Mouse (Mus musculus) liver, embryonic 11.5 days (tissue): Measurements from ENCODE around the gene Ganab. TPM values are rescaled to one million over a fixed set of nuclear protein-coding genes. Genes with fewer than 3 reads are reported as not detected.
A peak's percentile ranks its signal among the peaks of the same experiment; 100 is the strongest.

Source experiments
- ATAC-seq: fragments of 200-750 bp; cut with Nextera tagmentation; replicated peaks from 2 replicates; pipeline ENCODE4 v1.8.0; 2017; ENCODE audit warnings: moderate number of reproducible peaks, mild to moderate bottlenecking, moderate TSS enrichment, moderate library complexity; ENCODE audit not compliant: low FRiP score
- DNase-seq: peaks from one replicate; pipeline ENCODE4 v3.0.0-alpha.2; 2017; ENCODE audit warnings: low spot score
- H3K27ac ChIP-seq: fragments of 300-500 bp; sonication (generic); 2 replicates; pipeline ENCODE4 v1.5.1; 2014; ENCODE audit warnings: mild to moderate bottlenecking, low read depth, low read length, control low read depth
- H3K27me3 ChIP-seq: fragments of 300-500 bp; sonication (generic); replicated peaks from 2 replicates; pipeline ENCODE4 v1.6.1; 2014; ENCODE audit warnings: low read length, mixed read lengths; ENCODE audit not compliant: control insufficient read depth, insufficient read depth
- H3K36me3 ChIP-seq: fragments of 300-500 bp; sonication (generic); 2 replicates; pipeline ENCODE4 v1.6.1; 2014; ENCODE audit warnings: mild to moderate bottlenecking, low read length, moderate library complexity, mixed read lengths; ENCODE audit not compliant: control insufficient read depth, insufficient read depth
- H3K4me1 ChIP-seq: fragments of 300-500 bp; sonication (generic); replicated peaks from 2 replicates; pipeline ENCODE4 v1.6.1; 2014; ENCODE audit warnings: low read length, mixed read lengths; ENCODE audit not compliant: control insufficient read depth, insufficient read depth
- H3K4me2 ChIP-seq: fragments of 300-500 bp; sonication (generic); 2 replicates; pipeline ENCODE4 v1.6.1; 2014; ENCODE audit warnings: mild to moderate bottlenecking, control low read depth, moderate library complexity
- H3K4me3 ChIP-seq: fragments of 300-500 bp; sonication (generic); 2 replicates; pipeline ENCODE4 v1.5.1; 2014; ENCODE audit warnings: low read depth, low read length, control low read depth
- H3K9ac ChIP-seq: fragments of 300-500 bp; sonication (generic); 2 replicates; pipeline ENCODE4 v1.6.1; 2014; ENCODE audit warnings: low read depth, low read length, control low read depth
- H3K9me3 ChIP-seq: fragments of 300-500 bp; sonication (generic); 2 replicates; pipeline ENCODE4 v1.6.1; 2016; ENCODE audit warnings: low read length, inconsistent platforms, mixed read lengths; ENCODE audit not compliant: control insufficient read depth
- WGBS: fragments of 180-500 bp; shearing (Covaris S2); extraction: QIAGEN DNeasy Blood & Tissue Kit; methylation state at CpG from one replicate; pipeline ENCODE4 v1.1.7; 2014; 5-methylcytosine and 5-hydroxymethylcytosine counted together
- polyA plus RNA-seq: library from polyadenylated mRNA; unstranded; fragments of >200 nt; fragmentation: Nextera tagmentation; extraction: Ambion mirVana; gene quantifications from 2 replicates; pipeline ENCODE4 v1.2.1, GENCODE M21; 2014

Ganab gene
- polyA plus RNA-seq, 1 experiment from 2014 or later = 91.8 TPM

DNA sequence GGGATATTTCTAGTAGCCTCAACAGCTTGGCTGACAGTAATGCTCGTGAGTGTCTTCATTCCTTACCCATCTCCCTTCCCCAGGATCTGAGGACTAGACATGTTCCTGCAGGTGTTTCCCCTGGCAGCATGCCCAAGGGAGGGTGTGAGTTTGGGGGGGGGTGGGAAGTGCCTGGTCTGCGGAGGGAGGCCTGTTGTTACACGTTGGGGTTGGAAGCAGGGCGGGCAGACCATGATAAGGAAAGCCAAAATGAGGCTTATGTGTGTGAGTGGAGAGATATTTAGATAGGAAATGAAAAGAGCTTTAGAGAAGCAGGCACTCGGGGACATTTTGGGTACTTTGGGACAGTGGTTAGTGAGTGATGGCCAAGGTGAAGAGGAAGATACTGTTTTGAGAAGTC lies 46.2 kb downstream of the Ganab start:
- Histone ChIP-seq H3K9ac (peak overlapping the region; percentile 99), H3K4me1 (peaks cover 41% of the 10 kb centered on the region), H3K9me3 (no peaks in the 10 kb centered on the region), H3K27me3 (no peaks in the 10 kb centered on the region), H3K4me2 (peak overlapping the region; percentile 75), H3K4me3 (peak overlapping the region; percentile 90), H3K36me3 (peaks cover 43% of the 10 kb centered on the region), H3K27ac (peak overlapping the region; percentile 99)
- ATAC-seq (peak; percentile 53), DNase-seq (no peak)
- WGBS = 34% methylated on average over 5 of the region's 5 CpGs

DNA sequence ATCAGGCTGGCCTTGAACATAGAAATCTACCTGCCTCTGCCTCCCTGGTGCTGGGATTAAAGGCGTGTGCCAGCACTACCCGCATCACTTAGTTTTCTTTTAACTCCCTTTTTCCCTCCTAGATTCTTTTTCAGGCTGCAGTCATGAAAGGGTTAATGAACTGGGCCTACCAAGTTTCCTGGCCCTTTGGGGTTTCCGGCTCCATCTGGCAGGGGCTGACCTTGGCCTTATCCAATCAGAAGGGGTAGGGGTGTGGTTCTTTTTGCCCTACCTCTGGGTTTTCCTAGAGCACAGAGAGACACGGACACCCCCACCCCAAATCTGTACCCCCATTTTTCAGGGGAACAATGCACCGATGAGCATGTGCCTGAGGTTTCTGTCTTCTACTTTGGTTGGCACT lies 46.9 kb downstream of the Ganab start:
- Histone ChIP-seq H3K27ac (peak overlapping the region; percentile 99; the same call in 1 of the 2 replicates), H3K9me3 (no peaks in the 10 kb centered on the region), H3K9ac (no peak overlapping the region; the same call in 1 of the 2 replicates), H3K4me2 (peak overlapping the region; percentile 75), H3K4me3 (peak overlapping the region; percentile 90), H3K27me3 (no peaks in the 10 kb centered on the region), H3K4me1 (peaks cover 41% of the 10 kb centered on the region), H3K36me3 (peaks cover 45% of the 10 kb centered on the region)
- DNase-seq (peak; percentile 71), ATAC-seq (no peak)
- 40% methylated on average over 5 of the region's 5 CpGs for WGBS

DNA sequence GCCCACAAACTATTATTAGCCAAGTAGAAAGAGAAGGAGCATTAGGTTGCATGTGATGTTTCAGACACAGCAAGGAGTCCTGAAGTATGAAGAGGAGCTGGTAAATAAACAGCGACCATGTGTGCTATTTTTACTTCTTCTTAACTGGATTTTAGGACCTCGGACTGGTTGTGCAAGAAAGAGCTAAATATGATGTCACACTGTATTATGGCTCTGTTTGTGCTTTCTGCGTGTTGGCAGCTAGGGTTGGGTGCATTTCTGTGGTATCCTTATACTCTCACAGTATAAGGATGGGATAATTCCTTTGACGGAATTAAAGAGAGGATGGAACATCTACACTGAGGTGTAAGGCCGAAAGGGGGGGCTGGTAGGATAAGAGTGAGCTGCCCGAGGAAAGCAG lies 47.4 kb downstream of the Ganab start:
- Histone ChIP-seq H3K27ac (peak overlapping the region; percentile 99; the same call in 1 of the 2 replicates), H3K4me2 (peak overlapping the region; percentile 75), H3K27me3 (no peaks in the 10 kb centered on the region), H3K9me3 (no peaks in the 10 kb centered on the region), H3K36me3 (peaks cover 48% of the 10 kb centered on the region), H3K9ac (no peak overlapping the region; the same call in 1 of the 2 replicates), H3K4me3 (peak overlapping the region; percentile 90; the same call in 1 of the 2 replicates), H3K4me1 (peaks cover 40% of the 10 kb centered on the region)
- DNase-seq (no peak), ATAC-seq (no peak)
- 87% methylated on average over 6 of the region's 6 CpGs for WGBS

- no peak overlapping the region for H3K9ac ChIP-seq
- H3K27ac ChIP-seq = no peak overlapping the region
- peaks cover 29% of the 10 kb centered on the region for H3K4me1 ChIP-seq
- H3K27me3 ChIP-seq = no peaks in the 10 kb centered on the region
- no peaks in the 10 kb centered on the region for H3K9me3 ChIP-seq
- WGBS = 76% methylated on average over 7 of the region's 7 CpGs
- no peak overlapping the region for H3K4me3 ChIP-seq
- 0 out of 2 replicates have a peak, but pooled peaks have one; percentile 32 for ATAC-seq
- no peak for DNase-seq
- H3K4me2 ChIP-seq = no peak overlapping the region
- H3K36me3 ChIP-seq = peaks cover 63% of the 10 kb centered on the region
These were observed 49.1 kb downstream of the Ganab start for GRCm38 (mm10) chr19:8946929-8947328.

- whole genome bisulfite sequencing = 88% methylated on average over 5 of the region's 5 CpGs
- Histone ChIP-seq H3K9me3 (no peaks in the 10 kb centered on the region), H3K4me2 (no peak overlapping the region), H3K27ac (no peak overlapping the region), H3K9ac (no peak overlapping the region), H3K36me3 (peaks cover 61% of the 10 kb centered on the region), H3K4me3 (no peak overlapping the region), H3K4me1 (peaks cover 23% of the 10 kb centered on the region), H3K27me3 (no peaks in the 10 kb centered on the region)
- ATAC-seq (no peak), DNase-seq (no peak)
These were observed 52.3 kb downstream of the Ganab start for GRCm38 (mm10) chr19:8950190-8950589.

- ATAC-seq (no peak), DNase-seq (no peak)
- H3K4me1 ChIP-seq = peaks cover 17% of the 10 kb centered on the region
- 91% methylated on average over 9 of the region's 9 CpGs for WGBS
- no peaks in the 10 kb centered on the region for H3K9me3 ChIP-seq
- no peak overlapping the region for H3K27ac ChIP-seq
- H3K36me3 ChIP-seq = peaks cover 53% of the 10 kb centered on the region
- no peak overlapping the region for H3K4me3 ChIP-seq
- no peaks in the 10 kb centered on the region for H3K27me3 ChIP-seq
- H3K4me2 ChIP-seq = peak overlapping the region; percentile 93; the same call in 1 of the 2 replicates
- no peak overlapping the region for H3K9ac ChIP-seq
These were observed 54.4 kb downstream of the Ganab start for GRCm38 (mm10) chr19:8952241-8952640.

DNA sequence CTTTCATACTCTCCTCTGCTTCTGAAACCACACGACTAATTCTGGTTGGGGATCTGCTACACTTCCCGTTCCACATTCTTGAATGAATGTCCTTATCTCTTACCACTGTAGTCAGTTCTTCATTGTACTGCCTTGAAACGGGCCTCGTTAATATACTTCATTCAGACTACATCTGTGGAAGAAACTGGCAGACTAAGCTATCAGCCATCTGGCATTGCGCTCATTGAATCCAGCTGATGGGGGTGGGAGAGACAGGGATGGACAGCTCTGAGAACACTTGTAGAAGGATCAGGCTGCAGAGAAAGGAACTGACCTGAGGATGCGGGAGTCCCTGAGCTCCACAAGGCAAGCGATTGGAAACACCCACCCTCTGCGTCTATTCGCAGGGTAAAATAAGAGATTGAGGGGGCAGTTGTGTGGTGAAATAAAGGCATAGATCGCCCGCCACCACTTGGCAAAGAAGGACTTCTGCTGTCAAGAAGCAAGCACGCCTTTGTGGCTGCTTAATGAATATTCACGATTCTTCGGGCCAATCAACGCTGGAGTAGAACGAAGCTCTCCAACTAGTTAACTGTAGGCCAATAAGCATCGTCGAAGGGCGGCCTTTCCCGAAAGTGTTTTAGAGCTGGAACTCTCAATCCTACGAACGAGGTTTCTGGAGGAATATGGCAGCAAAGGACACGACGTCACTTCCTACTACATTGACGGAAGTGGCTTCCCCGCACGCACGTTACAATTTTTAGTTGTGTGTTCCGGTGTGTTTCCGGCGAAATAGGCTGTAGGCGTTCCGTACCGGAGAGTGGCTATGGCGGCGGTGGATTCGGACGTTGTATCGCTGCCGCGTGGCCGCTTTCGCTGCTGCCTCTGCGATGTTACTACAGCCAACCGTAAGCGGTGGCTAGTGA lies 55.5 kb downstream of the Ganab start, which contains the start of gene Tut1:
TSS of gene Tut1 (plus strand) at position 713 of the 905 bp plus-strand sequence.
- ATAC-seq (peak; percentile 94), DNase-seq (peak; percentile 87)
- Histone ChIP-seq H3K27ac (peak within 1 kb of the TSS; percentile 70), H3K4me3 (peak within 1 kb of the TSS; percentile 89), H3K4me2 (peak within 1 kb of the TSS; percentile 93), H3K36me3 (peaks cover 45% of the 10 kb centered on the region), H3K4me1 (peaks cover 17% of the 10 kb centered on the region), H3K9ac (peak within 1 kb of the TSS; percentile 75), H3K27me3 (no peaks in the 10 kb centered on the region), H3K9me3 (no peaks in the 10 kb centered on the region)
- 3% methylated on average over 46 of the region's 46 CpGs for WGBS

- Histone ChIP-seq H3K27me3 (no peaks in the 10 kb centered on the region), H3K4me1 (peaks cover 17% of the 10 kb centered on the region), H3K4me3 (peak overlapping the region; percentile 89), H3K4me2 (peak overlapping the region; percentile 87), H3K9ac (peak overlapping the region; percentile 75), H3K9me3 (no peaks in the 10 kb centered on the region), H3K36me3 (peaks cover 43% of the 10 kb centered on the region), H3K27ac (peak overlapping the region; percentile 47)
- ATAC-seq = no peak
- 6% methylated on average over 9 of the region's 9 CpGs for WGBS
- DNase-seq = no peak
These were observed 56.3 kb downstream of the Ganab start for GRCm38 (mm10) chr19:8954171-8954570.
